Mouse (Mus musculus): ENCODE measurements around the gene Hsd3b1. TPM values are rescaled to one million over a fixed set of nuclear protein-coding genes. Genes with fewer than 3 reads are reported as not detected.

The Hsd3b1 gene
- polyA plus RNA-seq (2014; fragmentation: Illumina TruSeq; extraction: RNeasy Lipid Tissue Mini Kit (QIAGEN cat#74804); ENCODE audit: low read depth, low replicate concordance): not detected

GRCm38 (mm10) chr3:98859576-98859975 lies at the start of gene Hsd3b1:
Hsd3b1 (minus strand) TSS chr3:98859794.

GRCm38 (mm10) chr3:98893057-98893772 lies 33.6 kb upstream of the Hsd3b1 start, which contains the start of gene Hao2:
Hao2 (minus strand) TSS chr3:98893239.

GRCm38 (mm10) chr3:98814101-98814670 lies 45.4 kb downstream of the Hsd3b1 start, which contains the start of gene Hsd3b6:
Hsd3b6 (minus strand) TSS chr3:98814443.

Other genes with a start within 250 kb of the Hsd3b1 start
- gene Hsd3b5, start 229.5 kb downstream of the Hsd3b1 start, polyA plus RNA-seq (2014; fragmentation: Illumina TruSeq; extraction: RNeasy Lipid Tissue Mini Kit (QIAGEN cat#74804); ENCODE audit: low read depth, low replicate concordance): not detected
- gene Hsd3b2, start 135.3 kb downstream of the Hsd3b1 start, polyA plus RNA-seq (2014; fragmentation: Illumina TruSeq; extraction: RNeasy Lipid Tissue Mini Kit (QIAGEN cat#74804); ENCODE audit: low read depth, low replicate concordance): 39.3 TPM
- 77.5 TPM for gene Hsd3b3, start 96.7 kb downstream of the Hsd3b1 start, polyA plus RNA-seq (2014; fragmentation: Illumina TruSeq; extraction: RNeasy Lipid Tissue Mini Kit (QIAGEN cat#74804); ENCODE audit: low read depth, low replicate concordance)
- gene Hsd3b6, start 45.4 kb downstream of the Hsd3b1 start, polyA plus RNA-seq (2014; fragmentation: Illumina TruSeq; extraction: RNeasy Lipid Tissue Mini Kit (QIAGEN cat#74804); ENCODE audit: low read depth, low replicate concordance): not detected
- gene Hao2, start 33.4 kb upstream of the Hsd3b1 start, polyA plus RNA-seq (2014; fragmentation: Illumina TruSeq; extraction: RNeasy Lipid Tissue Mini Kit (QIAGEN cat#74804); ENCODE audit: low read depth, low replicate concordance): 1,035 TPM